Mouse (Mus musculus): ENCODE results near the gene Atp6ap2. TPM values are rescaled to one million over a fixed set of nuclear protein-coding genes. Genes with fewer than 3 reads are reported as not detected.
"Not testable (repeated sequence)": the region's sequence is repeated elsewhere in the genome, so short reads cannot be mapped to it uniquely, and the experiment has no call there.

Gene Atp6ap2
- polyA plus RNA-seq, 1 experiment from 2014 or later = 59.0 TPM

DNA sequence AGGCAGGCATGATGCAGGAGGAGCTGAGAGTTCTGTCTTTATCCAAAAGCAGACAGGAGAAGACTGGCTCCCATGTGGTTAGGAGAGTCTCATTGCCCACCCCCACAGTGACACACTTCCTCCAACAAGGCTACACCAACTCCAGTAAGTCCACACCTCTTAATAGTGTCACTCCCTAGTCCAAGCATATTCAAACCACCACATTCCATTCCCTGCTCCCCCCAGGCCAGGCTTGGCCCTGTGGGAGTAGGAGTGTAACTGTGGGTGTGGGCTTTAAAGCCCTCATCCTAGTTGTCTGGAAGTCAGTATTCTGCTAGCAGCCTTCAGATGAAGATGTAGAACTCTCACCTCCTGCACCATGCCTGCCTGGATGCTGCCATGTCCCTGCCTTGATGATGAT lies 22.9 kb downstream of the Atp6ap2 start:
- not testable (repeated sequence) for H3K9ac ChIP-seq

DNA sequence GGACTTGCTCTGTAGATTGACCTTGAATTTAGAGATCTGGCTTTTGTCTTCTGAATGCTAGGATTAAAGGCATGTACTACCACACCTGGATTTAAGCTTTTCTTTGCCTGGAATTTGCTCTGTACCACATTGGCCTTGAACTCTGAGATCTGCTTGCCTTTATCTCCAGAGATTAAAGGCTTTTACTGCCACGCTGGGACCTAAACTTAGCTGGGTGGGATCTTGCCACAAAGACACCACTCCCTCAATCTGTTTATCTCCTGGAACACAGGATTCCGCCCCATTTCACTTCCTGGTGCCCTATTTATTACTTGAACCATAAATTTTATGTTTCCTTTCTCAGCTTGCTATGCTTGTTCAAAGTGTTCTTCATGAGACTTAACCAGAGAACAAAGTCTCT lies 23.6 kb downstream of the Atp6ap2 start:
- WGBS (ENCODE audit: insufficient replicate concordance) = 34% methylated on average over 2 of the region's 2 CpGs
- Histone ChIP-seq H3K4me3 (replicated peaks) (no peak overlapping the region), H3K4me2 (no peak overlapping the region), H3K27me3 (no peaks in the 10 kb centered on the region), H3K4me1 (replicated peaks) (peaks cover 9% of the 10 kb centered on the region; the same call in 1 of the 2 replicates), H3K9me3 (replicated peaks) (no peaks in the 10 kb centered on the region), H3K36me3 (peaks cover 49% of the 10 kb centered on the region), H3K27ac (no peak overlapping the region), H3K9ac (no peak overlapping the region)
- ATAC-seq (ENCODE audit: low read depth) (no peak), DNase-seq (no peak)

More for the DNA sequence above, 22.9 kb downstream of the Atp6ap2 start:
- H3K36me3 ChIP-seq = peaks cover 49% of the 10 kb centered on the region
- DNase-seq; ATAC-seq (ENCODE audit: low read depth); H3K9me3 ChIP-seq (replicated peaks); H3K4me1 ChIP-seq (replicated peaks); H3K27ac ChIP-seq; H3K27me3 ChIP-seq; H3K4me3 ChIP-seq (replicated peaks); H3K4me2 ChIP-seq: not testable (repeated sequence)

- H3K4me3 ChIP-seq (replicated peaks); H3K27ac ChIP-seq; H3K4me1 ChIP-seq (replicated peaks); ATAC-seq (ENCODE audit: low read depth); H3K9ac ChIP-seq; H3K4me2 ChIP-seq; H3K9me3 ChIP-seq (replicated peaks); DNase-seq; H3K27me3 ChIP-seq: not testable (repeated sequence)
- WGBS (ENCODE audit: insufficient replicate concordance) = 73% methylated on average over 1 of the region's 1 CpGs
- peaks cover 43% of the 10 kb centered on the region for H3K36me3 ChIP-seq
Observed at GRCm38 (mm10) chrX:12612360-12612759, 24.8 kb downstream of the Atp6ap2 start.

- Histone ChIP-seq H3K4me2 (no peak overlapping the region), H3K27ac (no peak overlapping the region), H3K9me3 (replicated peaks) (no peaks in the 10 kb centered on the region), H3K4me3 (replicated peaks) (no peak overlapping the region), H3K4me1 (replicated peaks) (no peaks in the 10 kb centered on the region), H3K9ac (no peak overlapping the region), H3K27me3 (no peaks in the 10 kb centered on the region), H3K36me3 (no peaks in the 10 kb centered on the region)
- 52% methylated on average over 4 of the region's 4 CpGs for WGBS (ENCODE audit: insufficient replicate concordance)
- ATAC-seq (ENCODE audit: low read depth) = no peak
- no peak for DNase-seq
Observed at GRCm38 (mm10) chrX:12625131-12625530, 37.5 kb downstream of the Atp6ap2 start.

DNA sequence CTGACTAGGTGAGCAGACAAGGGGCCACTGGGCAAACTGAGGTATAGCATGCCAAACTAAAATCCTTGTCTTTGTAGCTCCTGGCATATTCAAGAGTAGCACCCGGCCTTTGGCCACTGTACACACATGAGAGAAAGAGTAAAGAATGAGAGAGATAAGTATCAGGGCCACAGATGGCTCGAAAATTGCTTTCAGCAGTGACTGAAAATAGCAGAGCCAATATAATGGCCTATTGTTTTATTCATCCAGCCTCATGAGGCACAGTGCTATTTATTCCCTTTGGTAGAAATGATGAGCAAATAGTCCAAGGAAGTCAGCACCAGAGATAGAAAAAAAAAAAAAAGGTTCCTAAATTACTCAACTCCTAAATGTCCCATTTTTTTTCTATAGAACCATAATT lies 57.4 kb downstream of the Atp6ap2 start:
- H3K27me3 ChIP-seq = no peaks in the 10 kb centered on the region
- no peaks in the 10 kb centered on the region for H3K36me3 ChIP-seq
- H3K4me3 ChIP-seq (replicated peaks) = no peak overlapping the region
- no peak overlapping the region for H3K9ac ChIP-seq
- H3K4me2 ChIP-seq = no peak overlapping the region
- WGBS (ENCODE audit: insufficient replicate concordance) = 31% methylated on average over 2 of the region's 2 CpGs
- no peaks in the 10 kb centered on the region for H3K4me1 ChIP-seq (replicated peaks)
- H3K27ac ChIP-seq = no peak overlapping the region
- H3K9me3 ChIP-seq (replicated peaks) = no peaks in the 10 kb centered on the region
- ATAC-seq (ENCODE audit: low read depth) (no peak), DNase-seq (no peak)

- no peak overlapping the region for H3K4me3 ChIP-seq (replicated peaks)
- no peaks in the 10 kb centered on the region for H3K9me3 ChIP-seq (replicated peaks)
- no peaks in the 10 kb centered on the region for H3K4me1 ChIP-seq (replicated peaks)
- H3K36me3 ChIP-seq = no peaks in the 10 kb centered on the region
- ATAC-seq (ENCODE audit: low read depth) = no peak
- H3K4me2 ChIP-seq = no peak overlapping the region
- no peaks in the 10 kb centered on the region for H3K27me3 ChIP-seq
- no peak overlapping the region for H3K27ac ChIP-seq
- no peak for DNase-seq
- 60% methylated on average over 12 of the region's 12 CpGs for WGBS (ENCODE audit: insufficient replicate concordance)
- no peak overlapping the region for H3K9ac ChIP-seq
Observed at GRCm38 (mm10) chrX:12645531-12646304, 58.1 kb downstream of the Atp6ap2 start.

DNA sequence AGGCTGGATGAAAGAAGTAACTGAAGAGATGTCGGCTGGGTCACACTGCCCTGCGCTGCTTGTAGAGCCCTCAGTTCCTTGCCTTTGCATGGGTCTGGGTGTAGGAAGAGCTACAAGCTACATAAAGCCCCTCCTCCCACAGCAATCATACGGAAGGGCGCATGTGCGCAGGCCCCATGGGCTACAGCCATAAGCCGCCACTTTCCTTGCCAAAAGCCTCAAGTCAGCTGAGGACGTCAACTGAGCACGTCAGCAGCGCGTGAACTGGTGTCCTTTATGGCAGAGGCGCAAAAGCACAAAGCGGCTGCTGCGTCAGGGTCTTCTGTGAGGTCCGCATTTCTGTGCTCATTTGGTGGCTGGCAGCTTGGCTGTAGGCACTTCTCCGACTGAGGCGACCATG lies 64.3 kb downstream of the Atp6ap2 start:
- no peak overlapping the region for H3K9ac ChIP-seq
- H3K36me3 ChIP-seq = peaks cover 19% of the 10 kb centered on the region
- H3K9me3 ChIP-seq (replicated peaks) = no peaks in the 10 kb centered on the region
- H3K4me1 ChIP-seq (replicated peaks) = no peaks in the 10 kb centered on the region
- no peak for ATAC-seq (ENCODE audit: low read depth)
- H3K27ac ChIP-seq = no peak overlapping the region
- no peak overlapping the region for H3K4me3 ChIP-seq (replicated peaks)
- WGBS (ENCODE audit: insufficient replicate concordance) = 79% methylated on average over 16 of the region's 16 CpGs
- DNase-seq = no peak
- no peak overlapping the region for H3K4me2 ChIP-seq
- H3K27me3 ChIP-seq = no peaks in the 10 kb centered on the region

GRCm38 (mm10) chrX:12653879-12654278 lies 66.3 kb downstream of the Atp6ap2 start:
- Histone ChIP-seq H3K9ac (no peak overlapping the region), H3K9me3 (replicated peaks) (no peaks in the 10 kb centered on the region), H3K36me3 (peaks cover 34% of the 10 kb centered on the region), H3K4me1 (replicated peaks) (no peaks in the 10 kb centered on the region), H3K4me3 (replicated peaks) (no peak overlapping the region), H3K27me3 (no peaks in the 10 kb centered on the region), H3K4me2 (no peak overlapping the region), H3K27ac (no peak overlapping the region)
- no peak for DNase-seq
- ATAC-seq (ENCODE audit: low read depth) = no peak
- 65% methylated on average over 2 of the region's 2 CpGs for WGBS (ENCODE audit: insufficient replicate concordance)

Other genes with a start within 250 kb of the Atp6ap2 start
- gene 1810030O07Rik, start 85.9 kb downstream of the Atp6ap2 start, polyA plus RNA-seq (2015; fragmentation: Nextera tagmentation; extraction: Ambion mirVana) = 15.0 and 17.1 TPM in 2 replicates
- 4.1 and 5.4 TPM in 2 replicates for gene Med14, start 174.3 kb downstream of the Atp6ap2 start, polyA plus RNA-seq (2015; fragmentation: Nextera tagmentation; extraction: Ambion mirVana)

Measured in liver, embryonic 13.5 days (tissue).